Mouse (Mus musculus): Measurements from ENCODE around the gene Pigz. TPM values are rescaled to one million over a fixed set of nuclear protein-coding genes. Genes with fewer than 3 reads are reported as not detected.

Pigz gene
- polyA plus RNA-seq, 1 experiment: 34.2 TPM

- TF ChIP-seq CTCF (IDR thresholded peaks at IDR 0.05; ENCODE audit: borderline replicate concordance, insufficient read depth, low read depth, low read length) (no peak), POLR2A (IDR thresholded peaks at IDR 0.05; ENCODE audit: borderline replicate concordance, insufficient read depth, low read length) (no peak)
- Histone ChIP-seq H3K27ac (ENCODE audit: insufficient read depth, low read length) (no peak overlapping the region), H3K27me3 (ENCODE audit: control insufficient read depth, insufficient read depth, low read length) (no peaks in the 10 kb centered on the region), H3K4me1 (ENCODE audit: control insufficient read depth, insufficient read depth, low read length) (no peaks in the 10 kb centered on the region), H3K4me3 (replicated peaks; ENCODE audit: insufficient read depth, low read depth, low read length) (no peak overlapping the region)
- WGBS: 95% methylated on average over 3 of the region's 3 CpGs
- DNase-seq: no peak
Measured at GRCm38 (mm10) chr16:31979501-31979900, 45.9 kb downstream of the Pigz start.

GRCm38 (mm10) chr16:31980946-31981345, 47.3 kb downstream of the Pigz start:
- no peak for DNase-seq
- 74% methylated on average over 5 of the region's 5 CpGs for WGBS
- no peak overlapping the region for H3K27ac ChIP-seq (ENCODE audit: insufficient read depth, low read length)
- H3K27me3 ChIP-seq (ENCODE audit: control insufficient read depth, insufficient read depth, low read length): no peaks in the 10 kb centered on the region
- no peak overlapping the region for H3K4me3 ChIP-seq (replicated peaks; ENCODE audit: insufficient read depth, low read depth, low read length)
- no peaks in the 10 kb centered on the region for H3K4me1 ChIP-seq (ENCODE audit: control insufficient read depth, insufficient read depth, low read length)
- TF ChIP-seq POLR2A (IDR thresholded peaks at IDR 0.05; ENCODE audit: borderline replicate concordance, insufficient read depth, low read length): no peak
- TF ChIP-seq CTCF (IDR thresholded peaks at IDR 0.05; ENCODE audit: borderline replicate concordance, insufficient read depth, low read depth, low read length): no peak

GRCm38 (mm10) chr16:31992039-31992438, 58.4 kb downstream of the Pigz start:
- TF ChIP-seq POLR2A (IDR thresholded peaks at IDR 0.05; ENCODE audit: borderline replicate concordance, insufficient read depth, low read length) (no peak), CTCF (IDR thresholded peaks at IDR 0.05; ENCODE audit: borderline replicate concordance, insufficient read depth, low read depth, low read length) (no peak)

GRCm38 (mm10) chr16:31993195-31993594, 59.5 kb downstream of the Pigz start:
- WGBS: 88% methylated on average over 4 of the region's 4 CpGs
- H3K27ac ChIP-seq (ENCODE audit: insufficient read depth, low read length): no peak overlapping the region
- H3K27me3 ChIP-seq (ENCODE audit: control insufficient read depth, insufficient read depth, low read length): no peaks in the 10 kb centered on the region
- TF ChIP-seq CTCF (IDR thresholded peaks at IDR 0.05; ENCODE audit: borderline replicate concordance, insufficient read depth, low read depth, low read length) (no peak), POLR2A (IDR thresholded peaks at IDR 0.05; ENCODE audit: borderline replicate concordance, insufficient read depth, low read length) (no peak)
- no peaks in the 10 kb centered on the region for H3K4me1 ChIP-seq (ENCODE audit: control insufficient read depth, insufficient read depth, low read length)
- DNase-seq: no peak
- H3K4me3 ChIP-seq (replicated peaks; ENCODE audit: insufficient read depth, low read depth, low read length): no peak overlapping the region

More at GRCm38 (mm10) chr16:31992039-31992438, 58.4 kb downstream of the Pigz start:
- DNase-seq: no peak
- Histone ChIP-seq H3K27me3 (ENCODE audit: control insufficient read depth, insufficient read depth, low read length) (no peaks in the 10 kb centered on the region), H3K4me3 (replicated peaks; ENCODE audit: insufficient read depth, low read depth, low read length) (no peak overlapping the region), H3K27ac (ENCODE audit: insufficient read depth, low read length) (no peak overlapping the region), H3K4me1 (ENCODE audit: control insufficient read depth, insufficient read depth, low read length) (no peaks in the 10 kb centered on the region)
- WGBS: 61% methylated on average over 1 of the region's 1 CpGs

GRCm38 (mm10) chr16:31993946-31994345, 60.3 kb downstream of the Pigz start:
- Histone ChIP-seq H3K27me3 (ENCODE audit: control insufficient read depth, insufficient read depth, low read length) (no peaks in the 10 kb centered on the region), H3K27ac (ENCODE audit: insufficient read depth, low read length) (no peak overlapping the region), H3K4me3 (replicated peaks; ENCODE audit: insufficient read depth, low read depth, low read length) (no peak overlapping the region), H3K4me1 (ENCODE audit: control insufficient read depth, insufficient read depth, low read length) (no peaks in the 10 kb centered on the region)
- no peak for TF ChIP-seq CTCF (IDR thresholded peaks at IDR 0.05; ENCODE audit: borderline replicate concordance, insufficient read depth, low read depth, low read length)
- no peak for TF ChIP-seq POLR2A (IDR thresholded peaks at IDR 0.05; ENCODE audit: borderline replicate concordance, insufficient read depth, low read length)
- no peak for DNase-seq

Other genes starting within 250 kb of the Pigz start
- 0.75 and 1.1 TPM in 2 replicates for gene Meltf, start 55.0 kb upstream of the Pigz start, polyA plus RNA-seq (2012; rRNA removed)
- 66.2 and 70.7 TPM in 2 replicates for gene 0610012G03Rik, start 14.6 kb downstream of the Pigz start, polyA plus RNA-seq (2012; rRNA removed)
- 74.0 and 86.5 TPM in 2 replicates for gene Ncbp2, start 14.7 kb downstream of the Pigz start, polyA plus RNA-seq (2012; rRNA removed)
- 23.5 and 25.0 TPM in 2 replicates for gene Senp5, start 69.4 kb downstream of the Pigz start, polyA plus RNA-seq (2012; rRNA removed)
- 22.0 and 22.5 TPM in 2 replicates for gene Pak2, start 145.5 kb downstream of the Pigz start, polyA plus RNA-seq (2012; rRNA removed)
- 27.6 and 30.3 TPM in 2 replicates for gene Pigx, start 165.9 kb downstream of the Pigz start, polyA plus RNA-seq (2012; rRNA removed)
- 45.4 and 46.9 TPM in 2 replicates for gene Cep19, start 165.9 kb downstream of the Pigz start, polyA plus RNA-seq (2012; rRNA removed)
- gene Nrros, start 231.7 kb downstream of the Pigz start, polyA plus RNA-seq (2012; rRNA removed): 4.1 and 4.8 TPM in 2 replicates
- not detected in 2 replicates for gene Bex6, start 246.0 kb downstream of the Pigz start, polyA plus RNA-seq (2012; rRNA removed)